Mouse (Mus musculus) left cerebral cortex, postnatal 25 days (tissue): ENCODE results near the gene Bpifc. TPM values are rescaled to one million over a fixed set of nuclear protein-coding genes. Genes with fewer than 3 reads are reported as not detected.
A peak's percentile ranks its signal among the peaks of the same experiment; 100 is the strongest.
"Not testable (repeated sequence)": the region's sequence is repeated elsewhere in the genome, so short reads cannot be mapped to it uniquely, and the experiment has no call there.

Source experiments
- DNase-seq, 2 experiments: peaks; one replicate each; pipeline ENCODE4 v3.0.0; 2022; ENCODE audit warnings: low spot score in 2 of 2, mixed read lengths in 1 of 2
- intact Hi-C: fragments of 180-260 bp; cut with DNase I; formaldehyde crosslinking; loops from one replicate; pipeline ENCODE4 v1.15.1; 2025
- total RNA-seq, 2 experiments: library from RNA; stranded (reverse); gene quantifications; 2 replicates each; pipeline ENCODE4 v1.2.3; 2021

Bpifc gene
- total RNA-seq, result not detected

DNA sequence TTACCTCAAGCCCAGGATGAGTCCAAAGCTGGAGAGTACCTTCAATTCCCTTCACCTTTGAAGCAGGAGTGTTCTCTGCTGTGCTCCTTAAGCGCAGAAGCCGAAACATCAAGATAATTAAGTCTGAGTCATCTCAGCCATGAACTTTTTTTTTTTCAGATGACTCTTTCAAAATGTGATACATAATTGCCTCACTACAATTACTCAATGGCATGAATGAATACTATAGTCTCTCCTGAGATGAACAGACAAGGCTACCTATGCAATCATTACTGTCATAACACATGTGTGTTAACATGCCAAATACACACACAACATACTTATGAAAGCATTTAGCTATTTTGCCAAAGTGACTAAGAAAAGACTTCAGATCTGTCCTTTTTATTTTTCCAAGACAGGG is at the start of gene Bpifc:
Bpifc (minus strand) TSS at position 115 of the 400 bp plus-strand sequence.
- intact Hi-C loops, result no loop called here
- no peak for DNase-seq

DNA sequence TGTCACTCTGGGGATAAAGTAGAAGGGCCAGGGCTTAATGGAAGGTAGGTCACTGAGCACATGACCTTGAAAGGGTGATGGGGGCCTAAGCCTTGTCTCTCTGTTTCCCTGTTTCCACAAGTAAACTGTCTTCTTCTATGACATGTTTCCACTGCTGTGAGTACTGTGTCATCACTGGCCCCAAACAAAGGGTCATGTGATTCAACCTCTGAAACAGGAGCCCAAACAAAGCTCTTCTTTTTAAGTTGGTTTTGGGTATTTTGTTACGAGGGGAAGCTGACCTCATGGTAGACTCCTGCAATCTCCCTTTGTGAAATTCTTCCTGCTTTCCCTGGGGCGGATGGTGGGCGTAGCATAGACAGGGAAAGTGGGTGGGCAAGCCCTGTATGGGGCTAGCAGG is 48.6 kb upstream of the Bpifc start:
- intact Hi-C loops, result loop anchor here (10.0 kb wide), 1 partner anchor 95 kb away; no protein-coding TSS in a partner anchor
- DNase-seq, result no peak

DNA sequence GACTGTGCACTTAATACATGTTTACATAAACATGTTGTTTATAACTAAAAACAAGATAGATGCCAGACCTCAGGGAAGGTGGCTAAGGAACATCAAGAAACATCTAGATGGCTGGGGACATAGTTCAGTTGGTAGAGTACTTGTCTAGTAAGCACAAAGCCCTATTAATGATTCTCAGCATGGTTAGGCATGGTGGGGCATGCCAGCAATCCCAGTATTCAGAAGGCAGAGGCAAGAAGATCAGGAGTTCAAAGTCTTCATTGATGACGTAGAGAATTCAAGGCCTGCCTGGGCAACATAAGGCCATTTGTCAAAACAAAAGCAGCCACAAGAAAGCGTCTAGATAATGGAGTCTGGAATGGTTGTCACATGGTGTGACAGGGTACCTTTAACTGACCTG is 46.0 kb upstream of the Bpifc start:
- intact Hi-C loops, result no loop called here

DNA sequence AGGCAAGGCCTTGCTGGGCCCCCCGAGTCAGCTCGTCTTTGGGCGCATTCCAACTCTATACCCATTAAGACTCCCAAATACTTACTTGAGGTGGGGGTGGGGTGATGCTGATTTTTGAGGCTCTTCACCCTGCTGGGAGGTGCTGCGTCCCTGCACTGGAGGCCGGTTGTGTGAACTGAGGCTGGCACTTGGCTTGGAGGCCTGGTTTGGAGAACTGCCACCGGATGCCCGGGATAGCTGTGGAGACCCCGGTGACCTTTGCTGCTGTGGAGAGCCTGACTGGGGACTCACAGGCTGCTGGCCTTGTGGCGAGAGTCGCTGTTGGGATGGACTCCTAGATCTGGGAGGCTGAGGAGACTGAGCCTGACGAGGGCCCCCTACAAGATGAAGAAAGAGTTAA is 45.6 kb upstream of the Bpifc start:
- no peak for DNase-seq
- intact Hi-C loops, result no loop called here

More for the DNA sequence above, 46.0 kb upstream of the Bpifc start:
- no peak for DNase-seq

DNA sequence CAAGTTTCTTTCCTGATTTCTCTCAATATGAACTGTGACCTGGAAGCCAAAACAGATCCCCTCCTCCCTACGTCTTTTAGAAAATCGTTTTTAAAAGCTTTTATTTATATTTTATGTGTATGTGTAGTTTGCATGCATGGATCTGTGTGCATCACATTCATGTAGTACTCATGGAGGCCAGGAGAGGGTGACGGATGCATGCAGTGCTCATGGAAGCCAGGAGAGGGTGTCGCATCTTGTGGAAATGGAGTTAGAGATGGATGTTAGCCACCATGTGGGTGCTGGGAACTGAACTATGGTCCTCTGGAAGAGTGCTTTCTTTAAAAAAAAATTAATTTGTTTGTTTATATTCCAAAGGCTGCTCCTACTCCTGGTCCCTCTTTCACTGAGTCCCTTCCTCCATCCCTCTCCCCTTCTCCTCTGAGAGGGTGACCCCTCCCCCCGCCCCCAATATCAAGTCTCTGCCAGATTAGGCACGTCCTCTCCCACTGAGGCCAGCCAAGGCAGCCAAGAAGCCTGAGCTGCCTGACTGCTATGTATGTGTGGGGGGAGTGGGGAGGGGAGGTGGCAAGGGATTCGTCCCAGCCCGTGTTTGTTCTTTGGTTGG is 44.7 kb upstream of the Bpifc start:
- intact Hi-C loops, result no loop called here
- no peak for DNase-seq

DNA sequence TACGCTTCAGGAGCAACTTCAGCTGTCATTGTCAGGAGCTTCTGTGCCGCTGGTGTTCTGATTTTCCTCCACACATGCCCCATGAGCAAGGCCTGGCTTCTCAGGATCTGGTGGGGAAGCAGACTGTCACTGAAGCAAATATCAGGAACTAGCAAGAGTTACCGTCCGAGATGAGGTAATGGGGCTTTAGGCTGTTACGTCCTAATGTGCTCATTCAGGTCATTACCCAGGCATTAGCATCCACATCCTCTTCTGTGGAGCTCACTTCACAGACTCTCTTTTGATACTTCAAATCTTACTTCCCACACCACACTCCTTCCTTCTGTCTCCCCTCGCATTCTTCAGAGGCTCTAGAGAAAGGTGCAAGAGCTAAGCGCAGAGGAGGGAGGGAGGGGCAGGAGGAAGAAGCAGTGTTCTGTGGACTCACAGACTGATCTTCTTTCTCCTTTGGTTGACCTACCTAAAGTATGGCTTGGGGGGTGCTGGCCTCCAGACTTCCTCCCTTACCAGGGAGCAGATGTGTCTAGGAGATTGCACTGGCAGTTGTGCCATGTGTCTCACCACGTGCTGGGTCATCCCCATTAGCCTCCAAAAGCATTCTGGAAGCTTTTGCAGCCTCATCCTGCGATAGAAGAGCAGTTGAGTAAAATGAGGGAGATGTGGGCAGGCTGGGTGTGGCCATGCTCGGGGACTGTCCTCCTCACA is 41.3 kb upstream of the Bpifc start:
- DNase-seq, result no peak
- intact Hi-C loops, result no loop called here

DNA sequence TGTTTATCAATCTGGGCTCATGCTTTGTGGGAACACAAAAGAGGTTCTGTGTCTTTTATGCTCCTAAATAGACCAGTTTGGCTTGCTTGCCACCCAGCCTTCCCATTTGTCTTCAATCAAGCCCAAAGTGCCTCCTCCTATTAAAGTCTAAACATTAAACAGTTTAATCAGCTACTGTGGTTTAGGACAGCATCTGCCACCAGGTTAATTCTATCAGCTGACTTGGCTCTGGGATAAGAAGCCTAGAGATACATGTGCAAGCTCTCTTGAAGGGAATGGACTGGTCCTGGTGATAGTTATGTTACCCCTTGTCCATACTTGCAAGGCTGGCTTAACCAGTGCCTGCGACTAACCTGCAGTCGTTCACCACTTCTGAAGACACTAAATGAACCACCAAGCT is 38.8 kb upstream of the Bpifc start:
- DNase-seq, result no peak
- intact Hi-C loops, result no loop called here

DNA sequence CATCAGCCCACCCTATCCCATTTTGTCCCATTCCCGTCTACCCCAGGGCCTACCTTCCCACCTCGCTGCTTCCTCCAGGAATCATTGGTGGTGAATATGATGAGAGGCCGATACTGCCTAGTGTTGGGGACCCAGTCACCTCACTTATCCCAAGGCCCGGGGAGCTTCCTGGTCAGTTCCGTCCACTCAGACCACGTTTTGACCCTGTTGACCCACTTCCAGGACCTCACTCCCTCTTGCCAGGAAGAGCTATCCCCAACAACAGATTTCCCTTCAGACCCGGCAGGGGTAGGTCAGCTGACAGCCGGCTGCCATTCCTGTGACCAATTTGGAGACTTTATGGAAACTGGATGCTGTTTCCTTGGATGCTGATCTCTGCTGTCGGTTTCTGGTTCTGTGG is 36.1 kb upstream of the Bpifc start:
- DNase-seq, result no peak
- intact Hi-C loops, result no loop called here

DNA sequence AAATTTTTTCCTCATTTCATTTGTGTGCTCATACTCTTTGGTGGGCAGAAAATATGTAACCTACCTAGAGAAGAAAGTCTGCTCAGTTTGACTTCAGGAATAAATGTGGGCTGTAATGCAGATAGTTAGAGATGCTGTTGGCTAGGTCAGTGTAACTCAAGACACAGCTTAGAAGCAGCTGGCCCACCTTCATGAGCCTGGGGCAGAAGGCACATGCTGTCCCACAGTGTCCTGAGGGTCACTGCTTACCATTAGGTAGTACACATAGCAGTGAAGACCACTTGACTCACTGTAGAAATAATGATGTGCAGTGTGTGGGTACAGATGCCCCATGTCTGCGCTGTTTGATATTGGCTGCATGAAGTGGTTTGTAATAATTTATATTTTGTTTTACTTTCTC is 34.7 kb upstream of the Bpifc start:
- intact Hi-C loops, result no loop called here
- no peak for DNase-seq

DNA sequence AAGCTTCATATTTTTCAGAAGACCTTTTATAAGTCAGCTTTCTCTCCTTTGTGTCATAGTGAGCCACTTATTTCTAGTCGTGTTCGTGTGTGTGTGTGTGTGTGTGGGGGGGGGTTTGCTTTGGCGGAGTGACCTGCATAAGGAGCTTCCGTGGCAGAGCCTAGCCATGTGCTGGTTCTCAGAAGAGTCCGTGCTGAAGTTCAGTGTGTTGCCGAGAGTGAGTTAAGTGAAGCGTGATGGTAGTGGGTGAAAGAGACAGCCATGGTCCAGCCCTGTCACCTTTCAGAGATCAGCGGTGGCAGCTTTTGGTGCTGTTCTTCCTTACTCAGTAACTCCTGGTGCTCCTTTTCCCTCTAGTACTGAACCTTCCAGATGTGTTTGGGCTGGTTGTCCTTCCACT is 32.4 kb upstream of the Bpifc start:
- intact Hi-C loops, result no loop called here
- DNase-seq, result no peak

DNA sequence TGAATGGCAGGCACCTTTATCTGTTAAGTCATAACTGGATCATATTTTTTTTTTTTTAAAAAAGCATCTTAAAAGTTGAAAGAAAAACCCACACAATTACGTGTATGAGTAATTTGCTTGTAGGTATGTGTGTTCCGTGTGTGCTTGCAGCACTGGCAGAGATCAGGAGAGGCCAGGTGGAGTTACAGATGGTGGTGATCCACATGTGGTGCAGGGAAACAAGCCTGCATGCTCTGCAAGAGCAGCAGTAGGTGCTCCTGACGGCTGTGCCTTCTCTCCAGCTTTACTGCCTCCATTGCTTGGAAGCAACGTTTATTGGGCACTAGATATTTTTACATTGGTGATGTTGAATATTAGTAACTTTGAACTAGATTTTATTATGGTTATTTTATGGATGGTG is 32.0 kb upstream of the Bpifc start:
- intact Hi-C loops, result no loop called here
- DNase-seq, result no peak

DNA sequence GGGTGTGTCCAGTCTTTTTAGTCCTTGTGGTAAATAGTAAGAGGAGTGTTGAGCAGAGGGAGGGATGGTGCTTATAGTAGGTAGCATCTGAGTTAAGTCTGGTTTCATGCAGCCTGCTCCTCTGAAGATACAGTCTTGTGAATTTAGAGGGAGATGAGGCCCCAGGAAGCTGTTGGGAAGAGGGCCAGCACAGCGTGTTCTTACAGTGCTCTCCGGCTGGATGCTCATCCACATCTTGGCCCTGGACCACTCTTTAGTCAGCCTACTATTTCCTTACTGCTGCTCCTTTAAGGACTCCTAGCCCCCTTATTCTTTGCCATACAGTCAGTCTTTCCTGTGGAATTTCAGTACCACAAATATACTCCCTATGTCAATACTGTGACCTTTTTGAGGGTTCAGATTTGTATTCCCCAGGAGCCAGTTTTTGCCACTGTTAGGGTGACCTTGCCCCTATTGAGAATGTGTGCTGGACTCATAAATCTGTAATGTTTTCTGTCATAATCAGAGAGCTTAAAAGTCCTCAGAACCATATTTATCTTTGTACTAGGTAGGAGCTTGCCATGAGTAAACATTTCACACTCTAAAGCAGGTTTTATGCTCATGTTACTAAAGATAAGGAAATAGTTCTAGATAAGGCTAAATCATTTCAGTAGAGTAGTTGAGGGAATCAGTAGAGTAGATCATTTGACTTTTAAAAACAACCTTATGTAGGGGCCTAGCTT is 22.5 kb upstream of the Bpifc start:
- no peak for DNase-seq
- intact Hi-C loops, result no loop called here

DNA sequence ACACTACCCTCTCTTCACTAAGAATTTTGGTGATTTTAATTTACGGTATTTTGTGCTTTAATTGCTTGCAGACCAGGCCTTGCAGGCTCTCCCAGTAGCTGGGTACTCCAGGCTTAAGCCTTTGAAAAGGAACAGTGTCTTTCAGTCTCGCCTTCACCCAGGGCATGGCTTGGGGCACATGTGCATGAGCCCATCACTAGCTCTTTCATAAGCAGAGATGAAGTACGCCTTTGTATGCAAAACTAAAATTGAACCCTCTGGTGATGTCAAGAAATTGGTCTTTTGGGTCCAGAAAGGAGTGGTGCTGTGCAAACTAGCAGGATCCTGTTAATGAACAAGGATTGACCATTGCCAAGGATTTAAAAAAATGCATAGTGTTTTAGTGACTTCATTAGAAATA is 20.8 kb upstream of the Bpifc start:
- no peak for DNase-seq
- intact Hi-C loops, result no loop called here

DNA sequence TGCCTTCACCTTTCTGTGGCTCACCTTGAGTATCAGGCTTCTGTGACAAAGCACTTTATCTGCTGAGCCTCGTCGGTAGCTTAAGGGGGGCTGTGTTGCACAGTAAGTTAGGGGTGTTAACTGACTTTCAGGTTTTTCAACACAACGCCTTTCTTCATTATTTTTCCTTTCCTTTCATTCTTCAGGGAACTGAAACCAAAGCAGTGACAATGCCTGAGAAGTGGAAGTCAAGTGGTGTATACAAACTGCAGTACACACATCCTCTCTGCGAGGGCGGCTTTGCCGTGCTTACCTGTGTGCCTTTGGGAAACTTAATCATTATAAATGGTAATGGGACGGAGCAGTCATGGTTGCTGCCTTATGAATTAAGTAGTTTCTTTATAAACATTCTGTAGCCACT is 19.0 kb upstream of the Bpifc start:
- no peak for DNase-seq
- intact Hi-C loops, result no loop called here

DNA sequence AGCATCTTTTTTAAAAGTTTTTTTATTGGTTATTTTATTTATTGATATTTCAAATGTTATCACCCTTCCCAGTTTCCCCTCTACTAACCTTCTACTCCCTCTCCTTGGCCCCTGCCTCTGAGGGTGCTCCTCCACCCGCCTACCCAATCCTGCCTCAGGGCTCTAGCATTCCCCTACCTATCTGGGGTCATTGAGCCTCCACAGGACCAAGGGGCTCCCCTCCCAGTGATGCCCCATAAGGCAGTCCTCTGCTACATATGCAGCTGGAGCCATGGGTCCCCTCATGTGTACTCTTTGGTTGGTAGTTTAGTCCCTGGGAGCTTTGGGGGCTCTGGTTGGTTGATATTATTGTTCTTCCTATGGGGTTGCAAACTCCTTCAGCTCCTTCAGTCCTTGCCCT is 15.1 kb upstream of the Bpifc start:
- DNase-seq, intact Hi-C loops: not testable (repeated sequence)

DNA sequence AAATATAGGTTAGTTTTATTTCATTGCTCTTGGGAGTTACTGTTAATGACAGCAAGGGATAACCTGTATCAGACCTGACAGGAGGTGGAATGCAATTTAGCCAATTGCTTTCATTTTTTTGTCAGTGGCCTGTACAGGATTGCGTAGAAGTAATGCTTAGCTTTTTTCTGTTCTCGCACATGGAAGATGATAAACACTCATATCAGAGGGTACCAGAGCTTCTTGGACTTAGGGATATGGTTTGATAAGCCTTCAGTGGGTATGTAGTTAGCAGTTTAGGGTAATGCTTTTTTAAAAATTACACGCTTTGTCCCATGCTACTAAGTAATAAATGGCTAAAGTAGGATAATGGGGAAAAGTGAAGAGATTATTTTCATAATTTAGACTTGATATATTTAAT is 14.7 kb upstream of the Bpifc start:
- no peak for DNase-seq
- intact Hi-C loops, result no loop called here

DNA sequence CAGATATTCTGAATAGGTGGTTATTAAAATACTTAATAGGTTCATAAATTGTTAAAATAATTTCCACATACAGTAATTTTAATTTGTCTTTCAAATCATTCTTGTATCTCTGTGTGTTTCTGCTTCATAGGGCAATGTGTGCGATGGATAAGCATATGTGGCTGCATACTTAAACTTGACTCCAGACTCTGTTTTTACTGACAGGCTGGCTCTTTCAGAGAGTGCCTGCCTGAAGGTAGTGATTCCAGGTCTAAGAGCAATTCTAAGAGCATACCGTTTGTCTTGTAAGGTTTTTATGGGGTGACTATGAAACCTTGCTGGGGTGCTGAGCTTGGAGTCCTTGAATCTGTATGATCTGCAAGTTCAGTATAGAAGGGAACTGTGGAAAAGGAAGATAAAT is 14.2 kb upstream of the Bpifc start:
- intact Hi-C loops, result no loop called here
- DNase-seq, result no peak

DNA sequence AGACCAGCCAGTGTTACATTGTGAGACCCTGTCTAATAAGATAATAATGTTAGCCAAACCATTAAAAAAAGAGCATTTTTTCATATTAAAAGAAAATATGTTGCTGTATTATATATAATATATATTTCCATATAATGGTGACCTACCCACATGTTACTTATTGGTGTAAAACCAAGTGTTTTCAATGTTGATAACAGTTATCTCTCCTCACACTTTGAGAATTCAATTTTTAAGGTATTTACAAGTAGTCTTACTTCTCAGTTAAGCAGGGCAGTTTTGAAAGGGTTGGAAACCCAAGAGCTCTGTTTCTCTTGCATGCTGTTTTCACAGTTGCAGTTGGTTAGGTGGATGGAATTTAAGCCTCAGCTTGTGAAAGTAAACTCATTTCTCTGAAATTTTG is 11.5 kb upstream of the Bpifc start:
- DNase-seq, result no peak
- intact Hi-C loops, result loop anchor here (5.0 kb wide), 2 partner anchors 56 to 274 kb away; no protein-coding TSS in a partner anchor

DNA sequence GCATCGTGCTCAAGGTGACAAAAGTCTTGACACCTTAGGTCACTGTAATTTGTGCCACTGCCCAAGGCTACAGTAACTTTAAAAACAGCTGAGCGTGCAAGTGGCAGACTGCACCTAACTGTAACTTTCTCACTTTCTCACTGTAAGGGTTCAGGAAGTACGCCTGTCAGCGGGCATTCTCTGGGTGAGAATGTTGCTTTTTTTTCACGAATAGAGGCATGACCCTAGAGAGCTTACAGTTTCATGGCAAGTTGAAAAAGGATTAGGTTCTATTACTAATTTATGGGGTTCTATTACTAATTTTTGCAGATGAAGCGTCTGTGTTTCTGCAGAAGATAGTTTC is 10.8 kb upstream of the Bpifc start:
- DNase-seq, result no peak
- intact Hi-C loops, result loop anchor here (5.0 kb wide), 2 partner anchors 55 to 275 kb away; no protein-coding TSS in a partner anchor

DNA sequence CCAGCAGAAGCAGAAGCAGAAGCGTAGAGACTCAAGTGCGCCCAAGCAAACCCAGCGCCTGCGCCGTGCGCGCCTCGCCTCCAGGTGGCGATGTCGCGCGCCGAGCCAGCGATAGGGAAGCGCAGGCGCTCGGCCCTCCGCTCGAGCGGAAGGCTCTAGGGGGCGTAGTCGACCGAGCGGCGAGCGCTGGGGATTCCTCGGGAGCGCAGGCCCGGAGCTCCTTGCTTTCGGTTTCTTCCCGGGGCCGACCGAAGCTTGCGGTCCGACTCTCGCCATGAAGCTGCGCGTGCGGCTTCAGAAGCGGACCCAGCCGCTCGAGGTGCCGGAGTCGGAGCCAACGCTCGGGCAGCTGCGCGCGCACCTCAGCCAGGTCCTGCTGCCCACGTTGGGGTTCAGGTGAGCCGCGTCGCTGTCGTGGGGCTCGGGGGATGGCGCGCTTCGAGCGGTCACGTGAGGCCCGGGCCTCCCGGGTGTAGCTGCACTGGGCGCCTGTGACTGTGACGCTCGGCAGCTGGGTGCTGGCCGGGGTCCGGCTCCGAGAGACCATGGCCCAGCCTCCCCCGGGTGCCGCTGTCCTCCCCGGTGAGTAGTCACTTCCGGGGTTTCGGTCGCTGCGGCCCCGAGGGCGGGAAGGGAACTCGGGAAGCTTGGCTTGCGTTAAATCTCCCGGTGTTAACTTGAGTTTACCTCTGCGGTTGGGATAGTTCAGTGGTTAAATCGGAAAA is 10.2 kb upstream of the Bpifc start, which contains the start of gene Fbxo7:
Fbxo7 (plus strand) TSS at position 224 of the 725 bp plus-strand sequence.
- intact Hi-C loops, result loop anchor here (5.0 kb wide), 2 partner anchors 55 to 275 kb away; no protein-coding TSS in a partner anchor
- DNase-seq, result peak; percentile 86 to 89
